Mouse (Mus musculus) heart, embryonic 15.5 days (tissue): ENCODE measurements around the gene Rab9b. TPM values are rescaled to one million over a fixed set of nuclear protein-coding genes. Genes with fewer than 3 reads are reported as not detected.
A peak's percentile ranks its signal among the peaks of the same experiment; 100 is the strongest.

Experiments
- ATAC-seq: fragments of 200-750 bp; cut with Nextera tagmentation; replicated peaks from 2 replicates; pipeline ENCODE4 v1.8.0; 2017; ENCODE audit warnings: low read depth, moderate TSS enrichment; ENCODE audit not compliant: insufficient number of reproducible peaks, insufficient read depth, low FRiP score
- H3K27ac ChIP-seq: fragments of 300-500 bp; sonication (generic); 2 replicates; pipeline ENCODE4 v1.5.1; 2015; ENCODE audit warnings: mild to moderate bottlenecking, inconsistent platforms
- H3K27me3 ChIP-seq: fragments of 300-500 bp; sonication (generic); 2 replicates; pipeline ENCODE4 v1.6.1; 2015; ENCODE audit warnings: inconsistent platforms
- H3K36me3 ChIP-seq: fragments of 300-500 bp; sonication (generic); 2 replicates; pipeline ENCODE4 v1.6.1; 2015; ENCODE audit warnings: mild to moderate bottlenecking, inconsistent platforms
- H3K4me1 ChIP-seq: fragments of 300-500 bp; sonication (generic); replicated peaks from 2 replicates; pipeline ENCODE4 v1.6.1; 2015; ENCODE audit warnings: inconsistent platforms
- H3K4me2 ChIP-seq: fragments of 300-500 bp; sonication (generic); 2 replicates; pipeline ENCODE4 v1.6.1; 2015; ENCODE audit warnings: inconsistent platforms, mild to moderate bottlenecking, moderate library complexity
- H3K4me3 ChIP-seq: fragments of 300-500 bp; sonication (generic); 2 replicates; pipeline ENCODE4 v1.5.1; 2015; ENCODE audit warnings: mild to moderate bottlenecking, inconsistent platforms
- H3K9ac ChIP-seq: fragments of 300-500 bp; sonication (generic); 2 replicates; pipeline ENCODE4 v1.6.1; 2015; ENCODE audit warnings: mild to moderate bottlenecking, inconsistent platforms
- H3K9me3 ChIP-seq: fragments of 300-500 bp; sonication (generic); replicated peaks from 2 replicates; pipeline ENCODE4 v1.6.1; 2016; ENCODE audit warnings: inconsistent platforms
- WGBS: fragments of 180-500 bp; shearing (Covaris S2); methylation state at CpG from one replicate; pipeline ENCODE4 v1.1.7; 2015; ENCODE audit warnings: mixed read lengths; 5-methylcytosine and 5-hydroxymethylcytosine counted together
- polyA plus RNA-seq: library from polyadenylated mRNA; unstranded; fragments of >200 nt; fragmentation: Nextera tagmentation; extraction: Ambion mirVana; gene quantifications from 2 replicates; pipeline ENCODE4 v1.2.1, GENCODE M21; 2015

Rab9b gene
- 0.23 and 0.32 TPM in 2 replicates for polyA plus RNA-seq

GRCm38 (mm10) chrX:136868061-136869040 is at the start of gene Rab9b:
Gene Rab9b, minus strand, starts transcription at chrX:136868755.
- Histone ChIP-seq H3K9ac (peak within 1 kb of the TSS; percentile 47), H3K9me3 (no peaks in the 10 kb centered on the region), H3K36me3 (no peaks in the 10 kb centered on the region), H3K27me3 (no peaks in the 10 kb centered on the region), H3K4me2 (peak within 1 kb of the TSS; percentile 81), H3K27ac (no peak within 1 kb of the TSS), H3K4me3 (peak within 1 kb of the TSS; percentile 54), H3K4me1 (no peaks in the 10 kb centered on the region)
- 21% methylated on average over 34 of the region's 36 CpGs for WGBS
- ATAC-seq: 0 out of 2 replicates have a peak, but pooled peaks have one; percentile 39

GRCm38 (mm10) chrX:136904369-136904768 is 35.8 kb upstream of the Rab9b start:
- H3K9ac ChIP-seq: no peak overlapping the region
- no peaks in the 10 kb centered on the region for H3K4me1 ChIP-seq
- no peaks in the 10 kb centered on the region for H3K36me3 ChIP-seq
- WGBS: 47% methylated on average over 4 of the region's 4 CpGs
- H3K27me3 ChIP-seq: no peaks in the 10 kb centered on the region
- no peak for ATAC-seq
- H3K4me2 ChIP-seq: no peak overlapping the region
- H3K4me3 ChIP-seq: no peak overlapping the region
- no peak overlapping the region for H3K27ac ChIP-seq
- H3K9me3 ChIP-seq: no peaks in the 10 kb centered on the region

GRCm38 (mm10) chrX:136895757-136896156 is 27.2 kb upstream of the Rab9b start:
- 36% methylated on average over 2 of the region's 2 CpGs for WGBS
- H3K27ac ChIP-seq: no peak overlapping the region
- H3K4me1 ChIP-seq: no peaks in the 10 kb centered on the region
- H3K9ac ChIP-seq: no peak overlapping the region
- H3K36me3 ChIP-seq: no peaks in the 10 kb centered on the region
- no peaks in the 10 kb centered on the region for H3K27me3 ChIP-seq
- no peak overlapping the region for H3K4me2 ChIP-seq
- no peaks in the 10 kb centered on the region for H3K9me3 ChIP-seq
- ATAC-seq: no peak
- H3K4me3 ChIP-seq: no peak overlapping the region

- Histone ChIP-seq H3K27me3 (no peaks in the 10 kb centered on the region), H3K27ac (no peak overlapping the region), H3K9ac (no peak overlapping the region), H3K4me1 (no peaks in the 10 kb centered on the region), H3K4me2 (no peak overlapping the region), H3K4me3 (no peak overlapping the region), H3K9me3 (no peaks in the 10 kb centered on the region), H3K36me3 (no peaks in the 10 kb centered on the region)
- ATAC-seq: no peak
- WGBS: 33% methylated on average over 3 of the region's 3 CpGs
These were observed 18.3 kb downstream of the Rab9b start for GRCm38 (mm10) chrX:136850300-136850699.

GRCm38 (mm10) chrX:136828610-136829009 is 39.9 kb downstream of the Rab9b start:
- Histone ChIP-seq H3K27me3 (no peaks in the 10 kb centered on the region), H3K27ac (no peak overlapping the region), H3K36me3 (no peaks in the 10 kb centered on the region), H3K4me1 (no peaks in the 10 kb centered on the region), H3K4me2 (no peak overlapping the region), H3K9me3 (no peaks in the 10 kb centered on the region), H3K9ac (no peak overlapping the region), H3K4me3 (no peak overlapping the region)
- no peak for ATAC-seq

- Histone ChIP-seq H3K9ac (no peak overlapping the region), H3K4me3 (no peak overlapping the region), H3K36me3 (no peaks in the 10 kb centered on the region), H3K27me3 (no peaks in the 10 kb centered on the region), H3K27ac (no peak overlapping the region), H3K4me1 (no peaks in the 10 kb centered on the region), H3K9me3 (no peaks in the 10 kb centered on the region), H3K4me2 (no peak overlapping the region)
- 75% methylated on average over 4 of the region's 4 CpGs for WGBS
- no peak for ATAC-seq
These were observed 43.5 kb downstream of the Rab9b start for GRCm38 (mm10) chrX:136825016-136825415.

- ATAC-seq: no peak
These were observed 46.2 kb downstream of the Rab9b start, which contains the start of gene Plp1 for GRCm38 (mm10) chrX:136822371-136822770. Gene Plp1, plus strand, starts transcription at chrX:136822671.

GRCm38 (mm10) chrX:136820250-136820649 is 48.3 kb downstream of the Rab9b start:
- no peak overlapping the region for H3K4me2 ChIP-seq
- WGBS: 7% methylated on average over 1 of the region's 1 CpGs
- H3K4me1 ChIP-seq: no peaks in the 10 kb centered on the region
- no peak for ATAC-seq
- no peaks in the 10 kb centered on the region for H3K36me3 ChIP-seq
- no peaks in the 10 kb centered on the region for H3K9me3 ChIP-seq
- H3K4me3 ChIP-seq: no peak overlapping the region
- H3K27me3 ChIP-seq: no peaks in the 10 kb centered on the region
- H3K27ac ChIP-seq: no peak overlapping the region
- H3K9ac ChIP-seq: no peak overlapping the region

More at GRCm38 (mm10) chrX:136822371-136822770, 46.2 kb downstream of the Rab9b start, which contains the start of gene Plp1:
- Histone ChIP-seq H3K4me2 (no peak within 1 kb of the TSS), H3K4me3 (no peak within 1 kb of the TSS), H3K27ac (no peak within 1 kb of the TSS), H3K9ac (no peak within 1 kb of the TSS), H3K36me3 (no peaks in the 10 kb centered on the region), H3K9me3 (no peaks in the 10 kb centered on the region), H3K27me3 (no peaks in the 10 kb centered on the region), H3K4me1 (no peaks in the 10 kb centered on the region)
- 46% methylated on average over 1 of the region's 1 CpGs for WGBS

- H3K27ac ChIP-seq: no peak overlapping the region
- H3K4me3 ChIP-seq: no peak overlapping the region
- no peak overlapping the region for H3K9ac ChIP-seq
- no peaks in the 10 kb centered on the region for H3K4me1 ChIP-seq
- H3K4me2 ChIP-seq: no peak overlapping the region
- ATAC-seq: no peak
- no peaks in the 10 kb centered on the region for H3K27me3 ChIP-seq
- WGBS: 78% methylated on average over 6 of the region's 6 CpGs
- no peaks in the 10 kb centered on the region for H3K9me3 ChIP-seq
- H3K36me3 ChIP-seq: no peaks in the 10 kb centered on the region
These were observed 48.8 kb downstream of the Rab9b start for GRCm38 (mm10) chrX:136819752-136820151.

Other genes with a start within 250 kb of the Rab9b start
- 9.0 and 10.6 TPM in 2 replicates for gene Tceal1, start 160.8 kb downstream of the Rab9b start, polyA plus RNA-seq
- 302 and 318 TPM in 2 replicates for gene Morf4l2, start 125.1 kb downstream of the Rab9b start, polyA plus RNA-seq
- gene Glra4, start 88.6 kb downstream of the Rab9b start, polyA plus RNA-seq: not detected in 2 replicates
- gene Plp1, start 46.1 kb downstream of the Rab9b start, polyA plus RNA-seq: 3.0 and 3.8 TPM in 2 replicates
- gene H2bfm, start 58.6 kb upstream of the Rab9b start, polyA plus RNA-seq: not detected in 2 replicates
- 11.0 and 15.5 TPM in 2 replicates for gene Tmsb15b2, start 106.7 kb upstream of the Rab9b start, polyA plus RNA-seq
- gene Tmsb15l, start 108.1 kb upstream of the Rab9b start, polyA plus RNA-seq: 1.5 and 2.0 TPM in 2 replicates
- gene Tmsb15b1, start 108.1 kb upstream of the Rab9b start, polyA plus RNA-seq: 10.2 and 12.5 TPM in 2 replicates
- gene Zcchc18, start 124.4 kb upstream of the Rab9b start, polyA plus RNA-seq: 1.6 and 4.8 TPM in 2 replicates
- gene Slc25a53, start 169.5 kb upstream of the Rab9b start, polyA plus RNA-seq: 4.9 and 6.5 TPM in 2 replicates
- gene Fam199x, start 180.8 kb upstream of the Rab9b start, polyA plus RNA-seq: 3.8 and 4.2 TPM in 2 replicates